Mouse (Mus musculus) intestine, postnatal 0 days (tissue): ENCODE measurements around the gene Wdcp. TPM values are rescaled to one million over a fixed set of nuclear protein-coding genes. Genes with fewer than 3 reads are reported as not detected.
"Not testable (repeated sequence)": the region's sequence is repeated elsewhere in the genome, so short reads cannot be mapped to it uniquely, and the experiment has no call there.

ENCODE experiments used
- ATAC-seq: fragments of 200-750 bp; cut with Nextera tagmentation; 2 replicates; pipeline ENCODE4 v1.8.0; 2017; ENCODE audit warnings: mild to moderate bottlenecking, moderate TSS enrichment, moderate library complexity
- H3K27ac ChIP-seq: fragments of 300-500 bp; sonication (generic); 2 replicates; pipeline ENCODE4 v1.5.1; 2014; ENCODE audit warnings: mild to moderate bottlenecking, low read depth, low read length, moderate library complexity
- H3K27me3 ChIP-seq: fragments of 300-500 bp; sonication (generic); replicated peaks from 2 replicates; pipeline ENCODE4 v1.6.1; 2014; ENCODE audit warnings: low read length, mixed read lengths; ENCODE audit not compliant: control insufficient read depth, insufficient read depth
- H3K36me3 ChIP-seq: fragments of 300-500 bp; sonication (generic); 2 replicates; pipeline ENCODE4 v1.6.1; 2014; ENCODE audit warnings: mild to moderate bottlenecking, moderate library complexity; ENCODE audit not compliant: control insufficient read depth, insufficient read depth
- H3K4me1 ChIP-seq: fragments of 300-500 bp; sonication (generic); replicated peaks from 2 replicates; pipeline ENCODE4 v1.6.1; 2014; ENCODE audit warnings: antibody characterized with exemption, low read length, mixed read lengths; ENCODE audit not compliant: control insufficient read depth, insufficient read depth
- H3K4me2 ChIP-seq: fragments of 300-500 bp; sonication (generic); replicated peaks from 2 replicates; pipeline ENCODE4 v1.6.1; 2014; ENCODE audit warnings: low read depth, mild to moderate bottlenecking, moderate library complexity
- H3K4me3 ChIP-seq: fragments of 300-500 bp; sonication (generic); 2 replicates; pipeline ENCODE4 v1.5.1; 2014; ENCODE audit warnings: low read depth, low read length
- H3K9ac ChIP-seq: fragments of 300-500 bp; sonication (generic); 2 replicates; pipeline ENCODE4 v1.6.1; 2014; ENCODE audit warnings: mild to moderate bottlenecking, low read depth, low read length
- H3K9me3 ChIP-seq: fragments of 300-500 bp; sonication (generic); 2 replicates; pipeline ENCODE4 v1.6.1; 2016; ENCODE audit warnings: mixed run types; ENCODE audit not compliant: control insufficient read depth
- CTCF ChIP-seq: sonication (generic); IDR thresholded peaks from 2 replicates; pipeline ENCODE4 v1.5.1; 2016; ENCODE audit warnings: low read depth, mild to moderate bottlenecking, control low read depth, antibody characterized with exemption, moderate library complexity
- WGBS: fragments of 180-500 bp; shearing (Covaris S2); extraction: QIAGEN DNeasy Blood & Tissue Kit; methylation state at CpG from one replicate; pipeline ENCODE4 v1.1.7; 2014; 5-methylcytosine and 5-hydroxymethylcytosine counted together
- polyA plus RNA-seq: library from polyadenylated mRNA; unstranded; fragments of >200 nt; fragmentation: Nextera tagmentation; extraction: Ambion mirVana; gene quantifications from 2 replicates; pipeline ENCODE4 v1.2.1, GENCODE M21; 2015

Wdcp gene
- polyA plus RNA-seq, 1 experiment from 2014 or later: 7.3 TPM

DNA sequence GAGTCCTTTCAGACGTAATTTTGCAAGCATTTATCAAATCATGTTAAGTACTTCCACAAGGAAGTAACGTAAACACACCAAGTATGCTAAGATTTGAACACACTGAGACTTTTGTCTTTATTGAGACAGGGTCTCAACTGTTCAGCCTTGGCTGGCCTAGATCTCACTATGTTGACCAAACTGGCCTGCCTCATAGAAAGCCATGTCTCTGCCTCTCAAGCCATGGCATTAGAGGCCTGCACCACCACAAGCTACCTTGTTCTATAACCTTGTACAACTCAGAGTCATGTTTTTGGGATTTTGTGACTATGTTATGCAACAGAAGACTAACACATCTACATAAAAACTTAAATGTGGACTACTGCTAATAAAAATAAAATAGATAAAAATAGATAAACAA, 39.0 kb downstream of the Wdcp start:
- Histone ChIP-seq H3K4me1 (no peaks in the 10 kb centered on the region), H3K27ac (no peak overlapping the region), H3K9ac (no peak overlapping the region), H3K27me3 (no peaks in the 10 kb centered on the region), H3K4me3 (no peak overlapping the region), H3K9me3 (no peaks in the 10 kb centered on the region), H3K4me2 (no peak overlapping the region), H3K36me3 (peaks cover 22% of the 10 kb centered on the region)
- ATAC-seq: no peak
- WGBS: 64% methylated on average over 2 of the region's 2 CpGs
- TF ChIP-seq CTCF: no peak

DNA sequence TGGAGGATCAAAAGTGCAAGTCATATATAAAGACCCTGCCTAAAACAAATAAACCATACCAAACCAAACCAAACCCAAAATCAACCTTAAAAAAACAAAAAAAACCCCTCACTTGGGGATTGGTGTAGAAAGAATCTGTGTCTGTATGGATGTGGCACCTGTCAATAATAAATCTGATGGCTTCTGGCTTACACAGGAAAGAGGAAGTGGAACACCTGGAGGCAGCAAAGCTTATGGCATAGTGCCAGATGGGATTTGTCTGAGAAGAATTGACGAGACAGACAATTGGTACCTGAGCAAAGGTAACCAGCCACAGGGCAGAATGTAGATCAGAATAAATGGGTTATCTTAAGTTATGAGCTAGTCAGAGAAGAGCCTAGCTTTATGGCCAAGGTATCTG, 42.0 kb downstream of the Wdcp start:
- WGBS: 34% methylated on average over 1 of the region's 1 CpGs
- no peak overlapping the region for H3K4me3 ChIP-seq
- no peak for TF ChIP-seq CTCF
- no peak overlapping the region for H3K9ac ChIP-seq
- no peak overlapping the region for H3K4me2 ChIP-seq
- no peaks in the 10 kb centered on the region for H3K27me3 ChIP-seq
- no peaks in the 10 kb centered on the region for H3K9me3 ChIP-seq
- H3K27ac ChIP-seq: no peak overlapping the region
- ATAC-seq: peak; percentile 33; the same call in 1 of the 2 replicates
- H3K36me3 ChIP-seq: peaks cover 18% of the 10 kb centered on the region
- H3K4me1 ChIP-seq: no peaks in the 10 kb centered on the region

DNA sequence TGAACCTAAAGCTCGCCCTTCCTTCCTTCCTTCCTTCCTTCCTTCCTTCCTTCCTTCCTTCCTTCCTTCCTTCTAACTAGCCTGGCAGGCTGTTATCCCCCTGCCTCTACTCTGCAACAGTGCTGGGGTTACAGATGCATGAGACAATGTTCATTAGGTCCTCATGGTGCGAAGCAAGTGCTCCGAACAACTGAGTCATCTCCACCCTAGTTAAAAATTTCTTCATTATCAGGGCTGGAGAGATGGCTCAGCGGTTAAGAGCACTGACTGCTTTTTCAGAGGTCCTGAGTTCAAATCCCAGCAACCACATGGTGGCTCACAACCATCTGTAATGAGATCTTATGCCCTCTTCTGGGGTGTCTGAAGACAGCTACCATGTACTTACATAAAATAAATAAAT, 43.5 kb downstream of the Wdcp start:
- not testable (repeated sequence) for H3K27me3 ChIP-seq, H3K4me2 ChIP-seq, H3K9ac ChIP-seq, H3K27ac ChIP-seq, H3K9me3 ChIP-seq, H3K4me3 ChIP-seq, ATAC-seq, H3K4me1 ChIP-seq
- 95% methylated on average over 4 of the region's 4 CpGs for WGBS
- peaks cover 22% of the 10 kb centered on the region for H3K36me3 ChIP-seq

DNA sequence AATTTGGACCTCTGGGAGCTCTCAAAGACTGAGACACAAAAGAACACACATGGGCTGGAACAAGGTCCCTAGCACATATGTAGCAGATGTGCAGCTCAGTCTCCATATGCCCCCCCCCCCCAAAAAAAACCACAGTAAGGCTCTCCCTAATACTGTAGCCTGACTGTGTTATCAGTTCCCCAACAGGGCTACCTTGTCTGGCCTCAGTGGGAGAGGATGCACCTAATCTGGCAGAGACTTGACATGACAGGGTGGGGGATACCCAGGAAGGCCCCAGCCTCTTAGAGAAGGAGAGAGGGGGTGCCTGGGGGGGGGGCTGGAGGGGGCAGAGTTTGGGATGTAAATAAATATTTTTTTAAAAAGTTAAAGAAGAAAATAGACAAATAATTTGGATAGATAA, 45.6 kb downstream of the Wdcp start:
- TF ChIP-seq CTCF: no peak
- Histone ChIP-seq H3K4me3 (no peak overlapping the region), H3K9ac (no peak overlapping the region), H3K4me2 (no peak overlapping the region), H3K27ac (no peak overlapping the region), H3K9me3 (no peaks in the 10 kb centered on the region), H3K27me3 (no peaks in the 10 kb centered on the region), H3K36me3 (peaks cover 19% of the 10 kb centered on the region), H3K4me1 (no peaks in the 10 kb centered on the region)
- ATAC-seq: no peak

DNA sequence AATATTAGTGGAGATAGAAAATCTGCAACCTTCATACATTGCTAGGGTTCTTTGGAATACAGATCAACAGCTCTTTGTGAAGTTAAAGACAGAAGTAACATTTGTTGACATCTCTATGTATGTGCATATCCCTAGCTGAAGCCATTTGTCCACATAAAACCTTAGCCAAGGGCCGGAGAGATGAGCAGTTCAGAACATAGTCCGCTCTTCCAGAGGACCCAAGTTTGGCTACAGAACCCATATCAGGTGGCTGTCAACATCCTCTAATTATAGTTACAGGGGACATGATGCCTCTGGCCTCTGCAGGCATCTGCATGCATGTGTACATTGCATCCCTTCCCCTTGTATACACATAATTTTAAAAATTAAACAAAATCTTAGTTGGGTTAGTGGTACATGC, 46.1 kb downstream of the Wdcp start:
- no peak overlapping the region for H3K9ac ChIP-seq
- no peaks in the 10 kb centered on the region for H3K9me3 ChIP-seq
- ATAC-seq: no peak
- H3K27ac ChIP-seq: no peak overlapping the region
- H3K4me1 ChIP-seq: no peaks in the 10 kb centered on the region
- H3K27me3 ChIP-seq: no peaks in the 10 kb centered on the region
- TF ChIP-seq CTCF: no peak
- no peak overlapping the region for H3K4me3 ChIP-seq
- 95% methylated on average over 2 of the region's 2 CpGs for WGBS
- H3K36me3 ChIP-seq: peaks cover 19% of the 10 kb centered on the region
- no peak overlapping the region for H3K4me2 ChIP-seq

DNA sequence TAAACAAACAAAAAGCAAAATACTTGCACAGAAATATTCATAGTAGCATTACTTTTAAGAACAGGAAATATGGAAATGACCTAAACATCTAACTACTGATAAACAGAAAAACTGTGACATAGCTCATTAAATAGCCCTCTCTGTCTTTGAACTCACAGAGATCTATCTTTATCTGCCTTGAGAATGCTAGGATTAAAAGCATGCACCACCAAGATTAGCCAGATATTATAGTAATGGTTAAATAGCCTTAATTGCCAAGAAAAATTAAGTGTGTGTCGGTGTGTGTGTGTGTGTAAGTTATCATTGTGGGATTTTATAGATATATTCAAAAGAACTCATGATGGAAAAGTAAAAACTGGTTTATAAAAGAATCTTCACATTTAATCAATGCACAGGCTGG, 46.8 kb downstream of the Wdcp start:
- no peak for TF ChIP-seq CTCF
- WGBS: 89% methylated on average over 1 of the region's 1 CpGs

DNA sequence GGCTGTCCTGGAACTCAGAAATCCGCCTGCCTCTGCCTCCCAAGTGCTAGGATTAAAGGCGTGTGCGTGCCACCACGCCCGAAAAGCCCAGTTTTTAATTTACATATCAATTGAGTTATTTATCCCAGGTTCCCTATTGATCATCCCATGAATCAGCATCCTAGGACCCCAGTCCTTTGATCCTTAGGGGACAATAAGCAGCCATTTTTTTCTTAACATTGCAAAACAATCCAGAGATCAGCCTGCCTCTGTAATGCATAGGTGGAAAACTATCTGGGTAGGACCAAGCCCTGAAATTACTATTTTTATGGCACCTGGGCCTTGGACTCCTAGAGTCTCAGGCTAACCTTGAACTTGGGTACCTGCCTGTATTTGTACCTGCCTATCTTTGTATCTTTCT, 54.9 kb downstream of the Wdcp start:
- Histone ChIP-seq H3K4me2 (no peak overlapping the region), H3K9ac (no peak overlapping the region), H3K27ac (no peak overlapping the region), H3K4me1 (no peaks in the 10 kb centered on the region), H3K36me3 (peaks cover 4% of the 10 kb centered on the region), H3K9me3 (no peaks in the 10 kb centered on the region), H3K27me3 (no peaks in the 10 kb centered on the region), H3K4me3 (no peak overlapping the region)
- ATAC-seq: no peak
- no peak for TF ChIP-seq CTCF
- WGBS: 97% methylated on average over 5 of the region's 5 CpGs

More for the DNA sequence above, 46.8 kb downstream of the Wdcp start:
- H3K27ac ChIP-seq: no peak overlapping the region
- H3K9me3 ChIP-seq: no peaks in the 10 kb centered on the region
- H3K27me3 ChIP-seq: no peaks in the 10 kb centered on the region
- peaks cover 19% of the 10 kb centered on the region for H3K36me3 ChIP-seq
- no peaks in the 10 kb centered on the region for H3K4me1 ChIP-seq
- no peak overlapping the region for H3K4me3 ChIP-seq
- H3K4me2 ChIP-seq: no peak overlapping the region
- no peak for ATAC-seq
- H3K9ac ChIP-seq: no peak overlapping the region
